Mouse (Mus musculus): ENCODE data around the gene Nprl3. TPM values are rescaled to one million over a fixed set of nuclear protein-coding genes. Genes with fewer than 3 reads are reported as not detected.
A peak's percentile ranks its signal among the peaks of the same experiment; 100 is the strongest.

Gene Nprl3
- polyA plus RNA-seq, 1 experiment from 2014 or later = 33.6 TPM

DNA sequence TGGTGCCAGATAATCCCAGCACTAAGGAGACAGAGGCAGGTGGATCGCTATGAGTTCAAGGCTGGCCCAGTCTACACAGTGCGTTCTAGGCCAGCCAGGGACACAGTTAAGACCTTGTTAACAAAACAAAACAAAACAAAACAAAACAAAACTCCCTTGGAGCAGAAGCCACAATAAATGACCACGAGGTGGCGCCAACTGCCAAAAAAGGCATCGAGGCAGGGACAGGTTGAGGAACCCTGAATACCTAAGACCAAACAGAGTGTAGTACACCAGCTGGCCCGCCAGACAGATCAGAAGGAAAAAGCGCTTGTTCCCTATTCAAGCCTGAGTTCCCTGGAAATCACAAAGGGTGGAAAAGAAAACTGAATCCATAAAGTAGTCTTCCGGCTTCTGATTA lies 50.7 kb downstream of the Nprl3 start:
- Histone ChIP-seq H3K27ac (ENCODE audit: low read length) (no peak overlapping the region), H3K27me3 (replicated peaks; ENCODE audit: insufficient read depth, low read length) (no peaks in the 10 kb centered on the region), H3K9me3 (ENCODE audit: low read length) (no peaks in the 10 kb centered on the region), H3K4me1 (ENCODE audit: insufficient read depth, low read depth, low read length) (peaks cover 15% of the 10 kb centered on the region; the same call in 1 of the 2 replicates), H3K4me2 (replicated peaks; ENCODE audit: low read depth, low read length) (no peak overlapping the region), H3K36me3 (ENCODE audit: insufficient read depth, low read length) (peaks cover 14% of the 10 kb centered on the region), H3K4me3 (ENCODE audit: low read depth, low read length) (no peak overlapping the region), H3K9ac (replicated peaks; ENCODE audit: low read depth) (no peak overlapping the region)
- no peak for TF ChIP-seq EP300 (IDR thresholded peaks at IDR 0.05)
- TF ChIP-seq CTCF (IDR thresholded peaks at IDR 0.05) = peak; percentile 94
- ATAC-seq = peak; percentile 32; the same call in 1 of the 2 replicates
- DNase-seq (ENCODE audit: low spot score) = peak; percentile 85
- 23% methylated on average over 8 of the region's 8 CpGs for WGBS

DNA sequence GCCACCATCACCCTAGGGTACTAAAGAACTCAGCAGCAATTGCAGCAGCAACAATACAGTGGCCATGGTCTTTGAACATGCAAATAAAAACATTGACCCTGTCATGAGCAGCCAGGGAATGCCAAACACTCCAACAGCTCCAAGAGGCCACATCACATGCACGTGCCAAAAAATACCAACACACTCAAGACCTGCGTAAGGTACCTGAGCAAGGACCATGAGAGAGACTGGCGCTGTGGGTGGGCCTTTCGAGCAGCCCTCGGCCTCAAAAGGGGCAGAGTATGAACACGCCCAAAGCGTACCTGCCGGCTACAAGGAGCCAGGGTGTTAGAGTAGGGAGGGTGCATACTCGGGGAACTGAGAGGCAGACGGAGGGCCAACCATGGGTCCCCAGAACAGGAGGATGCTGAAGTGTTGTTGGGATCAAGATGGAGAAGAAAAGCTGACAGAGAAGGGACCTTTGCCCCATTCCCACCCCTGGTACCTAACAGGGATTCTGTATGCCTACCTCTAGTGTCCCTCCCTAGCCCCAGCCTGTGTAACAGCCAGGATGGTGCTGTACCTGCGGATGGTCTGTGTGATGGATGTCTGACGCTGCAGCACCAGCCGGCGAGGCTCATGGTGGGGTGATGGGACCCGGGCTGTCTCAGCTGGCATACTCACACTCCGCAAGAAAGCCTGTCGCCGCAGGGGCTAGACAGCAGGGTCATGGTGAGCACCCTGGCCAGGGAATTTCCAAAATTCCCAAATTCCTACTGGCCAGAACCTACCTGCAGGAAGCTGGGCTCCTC lies 51.9 kb downstream of the Nprl3 start:
- Histone ChIP-seq H3K27me3 (replicated peaks; ENCODE audit: insufficient read depth, low read length) (no peaks in the 10 kb centered on the region), H3K9me3 (ENCODE audit: low read length) (no peaks in the 10 kb centered on the region), H3K4me1 (ENCODE audit: insufficient read depth, low read depth, low read length) (peaks cover 12% of the 10 kb centered on the region; the same call in 1 of the 2 replicates), H3K36me3 (ENCODE audit: insufficient read depth, low read length) (peaks cover 20% of the 10 kb centered on the region), H3K27ac (ENCODE audit: low read length) (no peak overlapping the region), H3K9ac (replicated peaks; ENCODE audit: low read depth) (no peak overlapping the region), H3K4me3 (ENCODE audit: low read depth, low read length) (no peak overlapping the region), H3K4me2 (replicated peaks; ENCODE audit: low read depth, low read length) (no peak overlapping the region)
- WGBS = 85% methylated on average over 18 of the region's 18 CpGs
- ATAC-seq (peak; percentile 50), DNase-seq (ENCODE audit: low spot score) (no peak)
- TF ChIP-seq CTCF (IDR thresholded peaks at IDR 0.05) (no peak), EP300 (IDR thresholded peaks at IDR 0.05) (no peak)

DNA sequence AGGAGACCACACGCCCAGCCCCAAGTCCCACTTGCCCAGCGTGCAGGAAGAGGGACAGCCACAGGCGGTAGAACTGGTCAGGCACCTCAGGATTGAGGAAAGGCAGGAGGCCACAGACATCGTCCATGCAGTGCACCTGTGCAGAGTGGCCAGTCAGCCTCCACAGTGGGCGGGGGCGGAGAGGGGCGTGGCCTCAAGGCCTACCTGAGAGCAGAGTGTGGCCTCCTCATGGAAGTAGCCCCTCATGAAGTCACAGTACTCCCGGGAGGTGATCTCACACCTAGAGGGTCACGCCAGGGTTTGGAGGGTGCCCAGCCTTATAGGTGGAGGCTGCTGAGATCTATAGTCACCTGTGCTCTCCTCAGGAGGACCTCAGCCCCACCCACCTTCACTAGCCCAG lies 56.9 kb downstream of the Nprl3 start:
- no peak overlapping the region for H3K27ac ChIP-seq (ENCODE audit: low read length)
- no peaks in the 10 kb centered on the region for H3K27me3 ChIP-seq (replicated peaks; ENCODE audit: insufficient read depth, low read length)
- H3K36me3 ChIP-seq (ENCODE audit: insufficient read depth, low read length) = peaks cover 33% of the 10 kb centered on the region
- no peak overlapping the region for H3K4me2 ChIP-seq (replicated peaks; ENCODE audit: low read depth, low read length)
- no peaks in the 10 kb centered on the region for H3K4me1 ChIP-seq (ENCODE audit: insufficient read depth, low read depth, low read length)
- 80% methylated on average over 9 of the region's 9 CpGs for WGBS
- H3K4me3 ChIP-seq (ENCODE audit: low read depth, low read length) = no peak overlapping the region
- ATAC-seq (0 out of 2 replicates have a peak, but pooled peaks have one; percentile 4), DNase-seq (ENCODE audit: low spot score) (no peak)
- no peaks in the 10 kb centered on the region for H3K9me3 ChIP-seq (ENCODE audit: low read length)
- H3K9ac ChIP-seq (replicated peaks; ENCODE audit: low read depth) = no peak overlapping the region
- no peak for TF ChIP-seq EP300 (IDR thresholded peaks at IDR 0.05)
- TF ChIP-seq CTCF (IDR thresholded peaks at IDR 0.05) = no peak

DNA sequence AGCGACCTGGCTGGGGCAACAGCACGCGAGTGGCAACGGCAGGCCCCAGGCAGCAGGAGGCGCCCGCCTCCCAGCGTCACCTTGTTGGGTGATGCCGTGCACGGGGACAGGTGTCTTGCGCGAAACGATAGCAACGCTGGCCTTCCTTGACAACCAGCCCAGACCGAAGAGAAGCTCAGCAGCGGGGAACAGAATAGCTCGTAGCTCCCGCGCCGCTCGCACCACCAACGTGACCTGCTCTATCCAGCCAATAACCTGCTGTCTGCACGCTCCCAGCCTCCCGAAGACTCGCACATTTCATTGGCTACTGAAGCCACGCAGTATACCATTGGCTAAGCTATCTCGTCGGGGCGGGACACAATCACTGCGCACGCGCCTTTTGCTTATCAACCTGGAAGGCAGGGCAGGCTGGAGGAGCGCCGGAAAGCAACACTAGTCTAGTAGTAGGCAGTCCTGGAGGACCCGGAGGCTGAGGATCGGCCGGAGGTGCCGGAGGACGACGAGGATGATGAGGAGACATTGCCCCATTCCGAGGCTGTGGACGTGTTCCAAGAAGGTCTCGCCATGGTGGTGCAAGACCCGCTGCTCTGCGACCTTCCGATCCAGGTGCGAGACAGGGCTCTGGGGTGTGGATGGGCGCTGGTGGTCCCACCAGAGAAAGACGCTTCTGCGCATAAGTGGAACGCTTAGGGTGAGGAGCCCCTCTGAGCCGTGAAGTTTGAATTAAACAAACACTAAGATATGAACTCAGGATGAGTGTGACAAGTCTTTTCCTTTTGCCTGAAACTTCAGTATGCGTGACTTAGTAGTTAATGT lies 62.2 kb downstream of the Nprl3 start, which contains the start of gene Snrnp25:
Snrnp25 (plus strand) TSS at position 358 of the 816 bp plus-strand sequence.
- peak within 1 kb of the TSS; percentile 54 for H3K4me3 ChIP-seq (ENCODE audit: low read depth, low read length)
- no peaks in the 10 kb centered on the region for H3K4me1 ChIP-seq (ENCODE audit: insufficient read depth, low read depth, low read length)
- peak within 1 kb of the TSS; percentile 59 for H3K9ac ChIP-seq (replicated peaks; ENCODE audit: low read depth)
- H3K4me2 ChIP-seq (replicated peaks; ENCODE audit: low read depth, low read length) = peak within 1 kb of the TSS; percentile 88
- H3K27ac ChIP-seq (ENCODE audit: low read length) = no peak within 1 kb of the TSS
- TF ChIP-seq EP300 (IDR thresholded peaks at IDR 0.05) = no peak
- TF ChIP-seq CTCF (IDR thresholded peaks at IDR 0.05) = peak; percentile 65
- WGBS = 2% methylated on average over 52 of the region's 52 CpGs
- peak; percentile 100 for ATAC-seq
- H3K9me3 ChIP-seq (ENCODE audit: low read length) = no peaks in the 10 kb centered on the region
- peak; percentile 99 for DNase-seq (ENCODE audit: low spot score)
- peaks cover 13% of the 10 kb centered on the region for H3K36me3 ChIP-seq (ENCODE audit: insufficient read depth, low read length)
- no peaks in the 10 kb centered on the region for H3K27me3 ChIP-seq (replicated peaks; ENCODE audit: insufficient read depth, low read length)

DNA sequence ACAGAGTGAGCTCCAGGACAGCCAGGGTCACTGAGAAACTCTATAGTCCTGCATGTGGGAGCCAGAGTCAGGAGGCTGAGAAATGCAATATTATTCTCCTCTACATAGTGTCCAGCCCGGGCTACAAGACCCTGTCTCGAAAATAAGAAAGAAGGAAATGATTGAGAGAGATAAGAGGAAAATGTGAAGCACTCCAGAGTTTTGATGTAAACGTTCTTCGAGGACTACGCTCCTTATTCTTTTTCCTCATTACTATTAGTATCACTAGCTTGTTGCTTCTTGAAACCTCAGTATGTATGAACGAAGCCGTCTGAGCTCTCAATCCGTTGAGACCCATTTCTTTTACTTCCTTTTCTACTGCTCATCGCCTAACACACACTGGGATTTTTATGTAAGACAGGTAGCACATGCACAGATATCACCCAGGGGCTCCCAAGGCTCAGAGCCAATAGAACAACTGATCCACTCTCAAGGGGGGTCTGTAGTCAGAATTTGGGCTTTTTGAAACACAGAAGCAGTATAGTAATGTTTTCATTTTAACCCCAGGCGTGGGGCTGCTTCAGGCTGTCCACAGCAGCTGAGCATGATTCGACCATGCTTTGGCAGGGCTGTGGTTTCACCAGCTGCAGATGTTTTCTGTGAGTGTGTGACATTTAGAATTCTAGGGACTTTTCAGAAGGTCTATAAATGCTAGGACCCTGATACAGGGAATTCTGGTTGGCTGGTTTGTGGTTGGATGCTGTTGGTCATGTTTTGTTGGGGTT lies 65.4 kb downstream of the Nprl3 start:
- H3K27me3 ChIP-seq (replicated peaks; ENCODE audit: insufficient read depth, low read length) = no peaks in the 10 kb centered on the region
- no peak for TF ChIP-seq EP300 (IDR thresholded peaks at IDR 0.05)
- TF ChIP-seq CTCF (IDR thresholded peaks at IDR 0.05) = no peak
- no peak overlapping the region for H3K4me3 ChIP-seq (ENCODE audit: low read depth, low read length)
- WGBS = 62% methylated on average over 11 of the region's 11 CpGs
- DNase-seq (ENCODE audit: low spot score) = no peak
- H3K4me2 ChIP-seq (replicated peaks; ENCODE audit: low read depth, low read length) = no peak overlapping the region
- no peaks in the 10 kb centered on the region for H3K4me1 ChIP-seq (ENCODE audit: insufficient read depth, low read depth, low read length)
- no peaks in the 10 kb centered on the region for H3K9me3 ChIP-seq (ENCODE audit: low read length)
- no peaks in the 10 kb centered on the region for H3K36me3 ChIP-seq (ENCODE audit: insufficient read depth, low read length)
- no peak overlapping the region for H3K27ac ChIP-seq (ENCODE audit: low read length)
- no peak overlapping the region for H3K9ac ChIP-seq (replicated peaks; ENCODE audit: low read depth)
- ATAC-seq = no peak
